Mouse (Mus musculus): ENCODE measurements around the gene Map2k4.

DNA sequence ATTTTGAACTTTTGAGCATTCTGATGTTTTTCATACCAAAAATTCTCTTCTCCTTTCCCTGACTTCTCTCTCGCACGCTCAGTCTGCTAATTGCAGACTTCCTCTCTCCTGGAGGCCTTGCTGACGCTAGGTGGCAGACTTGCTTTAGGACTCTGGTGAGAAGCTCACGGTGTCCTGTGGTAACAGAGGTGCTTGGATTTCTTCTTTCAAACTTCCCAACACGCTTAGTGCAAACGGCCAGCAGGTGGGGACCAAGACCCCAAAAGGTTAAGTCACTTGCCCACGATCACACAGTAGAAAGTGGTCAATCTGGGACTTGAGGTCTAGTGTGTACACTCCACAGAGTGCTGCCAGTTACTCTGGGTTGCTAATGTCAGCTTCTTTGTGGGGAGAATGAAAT is 32.8 kb upstream of the Map2k4 start:
- TF ChIP-seq CTCF (IDR thresholded peaks at IDR 0.05; ENCODE audit: insufficient read depth, low read length), result peak; percentile 91
- no peak for TF ChIP-seq POLR2A (IDR thresholded peaks at IDR 0.05; ENCODE audit: borderline replicate concordance, extremely low read depth, low read depth, low read length)

All from lung, adult 2 months (tissue).